Mouse (Mus musculus) neural tube, postnatal 0 days (tissue): ENCODE measurements around the gene Gm4450. TPM values are rescaled to one million over a fixed set of nuclear protein-coding genes. Genes with fewer than 3 reads are reported as not detected.

Source experiments
- polyA plus RNA-seq: library from polyadenylated mRNA; unstranded; fragments of >200 nt; fragmentation: Nextera tagmentation; extraction: Ambion mirVana; gene quantifications from 2 replicates; pipeline ENCODE4 v1.2.1, GENCODE M21; 2015

The Gm4450 gene
- not detected in 2 replicates for polyA plus RNA-seq

DNA sequence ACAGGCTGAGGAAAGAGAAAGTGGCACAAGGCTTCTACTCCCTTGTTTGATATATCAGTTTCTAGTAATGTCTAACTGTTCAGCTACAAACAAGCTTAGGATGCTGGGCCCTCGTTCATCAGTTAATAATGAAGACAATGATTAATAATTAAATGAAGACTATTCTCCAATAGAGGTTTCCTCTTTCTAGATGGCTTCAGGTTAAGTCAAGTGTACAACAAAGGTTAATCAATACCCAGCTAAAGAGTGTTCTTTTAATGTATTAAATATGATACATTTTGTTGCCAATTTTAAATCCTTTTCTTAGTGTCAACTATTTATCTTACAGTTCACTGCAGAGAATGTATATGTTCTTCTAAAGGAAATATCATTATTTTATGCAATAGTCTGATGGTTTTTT, at the start of gene Gm4450:
Gm4450 (minus strand) TSS at position 101 of the 400 bp plus-strand sequence.

Other genes with a start within 250 kb of the Gm4450 start
- not detected in 2 replicates for gene Reg4, start 235.0 kb downstream of the Gm4450 start, polyA plus RNA-seq
- 33.8 and 37.1 TPM in 2 replicates for gene Hmgcs2, start 176.7 kb downstream of the Gm4450 start, polyA plus RNA-seq
- 246 and 274 TPM in 2 replicates for gene Phgdh, start 117.1 kb downstream of the Gm4450 start, polyA plus RNA-seq
- gene Zfp697, start 74.7 kb downstream of the Gm4450 start, polyA plus RNA-seq: 17.8 and 19.0 TPM in 2 replicates
- not detected in 2 replicates for gene Hsd3b4, start 53.4 kb upstream of the Gm4450 start, polyA plus RNA-seq
- not detected in 2 replicates for gene Gm10681, start 131.7 kb upstream of the Gm4450 start, polyA plus RNA-seq
- gene Hsd3b5, start 173.1 kb upstream of the Gm4450 start, polyA plus RNA-seq: not detected in 2 replicates